ENCODE assay signal across 15 mouse cellular contexts in genomic region chr13:51765369-51765768, GRCm38 (mm10).
"Had no signal": no experiment of that assay in that cellular context is flagged by ENCODE, and none has a peak within 500 bp of the region (broad histone marks: within the 10 kb centered on the region; RNA-seq: fewer than 3 reads in every experiment).

No protein-coding gene starts in this region.

- H3K36me3 ChIP-seq: limb, embryonic 12.5 days; liver, embryonic 13.5 days; lung, embryonic 15.5 days; midbrain, embryonic 10.5 days; neural tube, embryonic 15.5 days had no signal

- H3K27ac ChIP-seq: limb, embryonic 12.5 days; liver, embryonic 13.5 days; lung, embryonic 15.5 days; midbrain, embryonic 10.5 days; neural tube, embryonic 15.5 days; stomach, postnatal 0 days had no signal

- DNase-seq: kidney, adult 8-10 months; kidney, postnatal 25 days; liver; liver, embryonic 13.5 days; liver, postnatal 0 days; midbrain, embryonic 14.5 days; right cerebral cortex, adult 18-20 months; right cerebral cortex, postnatal 25 days had no signal

- ATAC-seq: intestine, embryonic 16.5 days; liver, postnatal 0 days had no signal

- H3K4me3 ChIP-seq: limb, embryonic 12.5 days; liver, embryonic 13.5 days; lung, embryonic 15.5 days; midbrain, embryonic 10.5 days; myocyte; neural tube, embryonic 15.5 days had no signal

- H3K27me3 ChIP-seq: limb, embryonic 12.5 days; liver, embryonic 13.5 days; lung, embryonic 15.5 days; neural tube, embryonic 15.5 days had no signal
